Mouse (Mus musculus) neural tube, embryonic 12.5 days (tissue): Measurements from ENCODE around the gene Ap2s1. TPM values are rescaled to one million over a fixed set of nuclear protein-coding genes. Genes with fewer than 3 reads are reported as not detected.
A peak's percentile ranks its signal among the peaks of the same experiment; 100 is the strongest.
"Not testable (repeated sequence)": the region's sequence is repeated elsewhere in the genome, so short reads cannot be mapped to it uniquely, and the experiment has no call there.

Experiments used
- ATAC-seq: fragments of 200-750 bp; cut with Nextera tagmentation; 2 replicates; pipeline ENCODE4 v1.8.0; 2017; ENCODE audit warnings: low read depth, mild to moderate bottlenecking, moderate TSS enrichment, moderate library complexity; ENCODE audit not compliant: low FRiP score
- H3K27ac ChIP-seq: fragments of 300-500 bp; sonication (generic); 2 replicates; pipeline ENCODE4 v1.5.1; 2016
- H3K27me3 ChIP-seq: fragments of 300-500 bp; sonication (generic); replicated peaks from 2 replicates; pipeline ENCODE4 v1.6.1; 2016; ENCODE audit warnings: mild to moderate bottlenecking
- H3K36me3 ChIP-seq: fragments of 300-500 bp; sonication (generic); 2 replicates; pipeline ENCODE4 v1.6.1; 2016; ENCODE audit warnings: mild to moderate bottlenecking
- H3K4me1 ChIP-seq: fragments of 300-500 bp; sonication (generic); 2 replicates; pipeline ENCODE4 v1.6.1; 2016
- H3K4me2 ChIP-seq: fragments of 300-500 bp; sonication (generic); replicated peaks from 2 replicates; pipeline ENCODE4 v1.6.1; 2016; ENCODE audit warnings: mild to moderate bottlenecking
- H3K4me3 ChIP-seq: fragments of 300-500 bp; sonication (generic); 2 replicates; pipeline ENCODE4 v1.5.1; 2016
- H3K9ac ChIP-seq: fragments of 300-500 bp; sonication (generic); 2 replicates; pipeline ENCODE4 v1.6.1; 2016; ENCODE audit warnings: mild to moderate bottlenecking
- H3K9me3 ChIP-seq: fragments of 300-500 bp; sonication (generic); 2 replicates; pipeline ENCODE4 v1.6.1; 2016; ENCODE audit warnings: mild to moderate bottlenecking
- WGBS: fragments of 180-500 bp; shearing (Covaris S2); methylation state at CpG from one replicate; pipeline ENCODE4 v1.1.7; 2016; 5-methylcytosine and 5-hydroxymethylcytosine counted together
- polyA plus RNA-seq: library from polyadenylated mRNA; unstranded; fragments of >200 nt; fragmentation: Nextera tagmentation; extraction: Ambion mirVana; gene quantifications from 2 replicates; pipeline ENCODE4 v1.2.1, GENCODE M21; 2016

The Ap2s1 gene
- polyA plus RNA-seq: 286 and 298 TPM in 2 replicates

DNA sequence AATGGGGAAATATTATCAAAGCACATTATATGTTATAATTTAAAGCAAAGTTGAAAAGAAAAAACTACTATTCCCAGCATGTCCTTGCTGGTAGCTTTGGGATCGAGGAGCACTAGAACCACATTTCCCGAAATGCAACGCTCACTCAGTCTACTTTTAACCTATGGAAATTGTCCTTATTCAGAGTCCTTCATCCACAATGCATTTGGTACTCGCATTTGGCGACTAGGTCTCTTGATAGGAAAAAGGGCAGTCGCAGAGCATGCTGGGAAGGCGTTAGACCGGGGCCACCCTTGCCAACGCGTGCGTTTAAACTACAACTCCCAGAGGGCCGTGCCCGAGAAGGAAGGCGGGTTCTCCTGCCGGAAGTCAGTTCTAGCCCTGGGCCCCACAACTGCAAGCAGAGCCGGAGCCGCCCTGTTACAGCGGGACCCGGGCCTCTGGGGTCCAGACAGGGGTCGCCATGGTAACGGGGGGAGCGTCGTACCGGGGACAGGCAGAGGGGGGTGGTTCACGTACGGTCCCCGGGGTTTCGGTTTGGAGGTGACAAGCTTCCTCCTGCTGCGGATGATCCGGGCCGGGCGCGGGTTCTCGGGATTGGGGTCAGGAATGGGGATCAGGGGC, at the start of gene Ap2s1:
Gene Ap2s1 (plus strand): TSS at position 338 of the 624 bp plus-strand sequence.
- Histone ChIP-seq H3K27me3 (no peaks in the 10 kb centered on the region), H3K4me1 (peaks cover 13% of the 10 kb centered on the region), H3K36me3 (peaks cover 3% of the 10 kb centered on the region), H3K4me2 (peak within 1 kb of the TSS; percentile 89), H3K9ac (peak within 1 kb of the TSS; percentile 87), H3K9me3 (no peaks in the 10 kb centered on the region), H3K27ac (no peak within 1 kb of the TSS), H3K4me3 (peak within 1 kb of the TSS; percentile 79)
- under 1% methylated on average over 34 of the region's 34 CpGs for WGBS
- peak; percentile 97 for ATAC-seq

DNA sequence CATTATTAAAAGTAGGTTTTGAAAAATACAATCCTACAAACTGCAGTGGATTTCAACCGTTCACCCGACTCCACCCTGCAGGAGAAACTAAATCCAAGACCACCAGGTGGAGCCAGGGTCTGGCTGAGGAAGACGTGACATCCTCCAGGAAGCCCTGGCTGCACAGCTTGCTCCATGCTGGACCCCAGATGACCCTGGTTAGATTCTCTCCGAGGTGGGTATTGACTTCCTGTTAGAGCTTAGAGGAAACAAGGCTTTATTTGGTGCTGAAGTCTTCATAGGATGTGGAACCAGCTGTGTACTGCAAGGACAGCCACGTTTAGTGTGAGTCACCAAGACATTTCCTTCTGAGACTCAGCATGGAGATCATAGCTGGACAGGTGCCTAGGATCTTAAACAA, 49.0 kb upstream of the Ap2s1 start:
- H3K4me3 ChIP-seq: no peak overlapping the region
- no peak overlapping the region for H3K9ac ChIP-seq
- 83% methylated on average over 5 of the region's 5 CpGs for WGBS
- no peak overlapping the region for H3K27ac ChIP-seq
- H3K9me3 ChIP-seq: no peaks in the 10 kb centered on the region
- H3K36me3 ChIP-seq: no peaks in the 10 kb centered on the region
- H3K27me3 ChIP-seq: no peaks in the 10 kb centered on the region
- H3K4me1 ChIP-seq: no peaks in the 10 kb centered on the region
- no peak overlapping the region for H3K4me2 ChIP-seq
- no peak for ATAC-seq

DNA sequence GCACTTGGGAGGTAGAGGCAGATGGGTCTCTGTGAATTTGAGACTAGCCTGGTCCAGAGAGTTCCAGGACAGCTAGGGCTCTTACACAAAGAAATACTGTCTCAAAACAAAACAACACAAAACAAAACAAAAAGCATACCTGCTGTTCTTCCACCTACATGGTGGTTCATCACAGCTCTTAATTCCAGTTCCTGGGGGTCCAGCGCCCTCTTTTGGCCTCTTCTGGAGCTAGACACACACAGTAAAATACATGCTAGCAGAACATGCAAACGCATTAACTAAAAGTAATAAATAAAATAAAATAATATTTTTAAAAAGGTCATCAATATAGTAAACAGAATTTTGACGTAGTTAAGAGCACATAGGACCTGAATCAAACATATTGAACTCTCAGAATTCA, 43.2 kb upstream of the Ap2s1 start:
- Histone ChIP-seq H3K4me3 (no peak overlapping the region), H3K4me1 (no peaks in the 10 kb centered on the region), H3K27me3 (no peaks in the 10 kb centered on the region), H3K9me3 (no peaks in the 10 kb centered on the region), H3K4me2 (no peak overlapping the region), H3K27ac (no peak overlapping the region), H3K36me3 (no peaks in the 10 kb centered on the region), H3K9ac (no peak overlapping the region)
- 37% methylated on average over 3 of the region's 3 CpGs for WGBS
- no peak for ATAC-seq

DNA sequence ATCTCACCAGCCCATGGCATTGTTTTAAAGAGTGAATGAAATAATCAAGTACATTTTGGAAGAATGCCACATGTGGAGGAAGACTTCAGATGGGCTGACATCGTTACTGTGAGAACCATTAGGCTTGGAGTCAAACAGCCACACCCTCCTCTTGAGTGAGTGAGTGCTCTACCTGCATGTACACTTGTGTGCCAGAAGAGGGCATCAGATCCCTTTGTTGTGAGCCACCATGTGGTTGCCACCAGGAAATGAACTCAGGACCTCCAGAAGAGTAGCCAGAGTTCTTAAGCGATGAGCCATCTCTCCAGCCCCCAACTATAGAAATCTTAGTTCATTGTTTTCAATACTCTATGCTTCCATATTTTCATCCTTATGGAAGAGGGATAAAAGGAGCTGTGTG, 39.2 kb upstream of the Ap2s1 start:
- Histone ChIP-seq H3K27me3 (no peaks in the 10 kb centered on the region), H3K36me3 (no peaks in the 10 kb centered on the region), H3K4me2 (no peak overlapping the region), H3K9me3 (no peaks in the 10 kb centered on the region), H3K9ac (no peak overlapping the region), H3K27ac (no peak overlapping the region), H3K4me3 (no peak overlapping the region), H3K4me1 (no peaks in the 10 kb centered on the region)
- ATAC-seq: no peak
- 62% methylated on average over 2 of the region's 2 CpGs for WGBS

DNA sequence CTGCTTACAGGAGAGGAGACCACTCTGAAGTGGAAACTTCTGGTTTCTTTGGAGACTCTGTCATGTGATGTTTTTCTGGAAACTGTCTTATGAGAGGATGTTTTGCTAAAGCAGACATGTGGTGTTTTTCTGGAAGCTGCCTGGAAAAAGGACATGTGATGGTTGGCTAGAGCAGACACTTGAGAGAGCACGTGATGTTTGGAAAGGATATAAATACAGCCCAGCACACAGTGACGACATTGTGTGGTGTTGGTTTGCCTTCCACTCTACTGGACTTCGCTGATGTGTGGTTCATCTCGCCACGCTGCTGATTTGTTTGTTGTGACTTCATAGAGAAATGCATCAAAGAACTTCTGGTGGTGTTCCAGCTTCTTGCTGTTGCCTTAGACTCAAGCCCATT, 37.6 kb upstream of the Ap2s1 start:
- Histone ChIP-seq H3K27ac (no peak overlapping the region), H3K27me3 (no peaks in the 10 kb centered on the region), H3K4me3 (no peak overlapping the region), H3K9me3 (no peaks in the 10 kb centered on the region), H3K4me1 (no peaks in the 10 kb centered on the region), H3K9ac (no peak overlapping the region), H3K36me3 (no peaks in the 10 kb centered on the region), H3K4me2 (no peak overlapping the region)
- no peak for ATAC-seq
- 87% methylated on average over 5 of the region's 5 CpGs for WGBS

DNA sequence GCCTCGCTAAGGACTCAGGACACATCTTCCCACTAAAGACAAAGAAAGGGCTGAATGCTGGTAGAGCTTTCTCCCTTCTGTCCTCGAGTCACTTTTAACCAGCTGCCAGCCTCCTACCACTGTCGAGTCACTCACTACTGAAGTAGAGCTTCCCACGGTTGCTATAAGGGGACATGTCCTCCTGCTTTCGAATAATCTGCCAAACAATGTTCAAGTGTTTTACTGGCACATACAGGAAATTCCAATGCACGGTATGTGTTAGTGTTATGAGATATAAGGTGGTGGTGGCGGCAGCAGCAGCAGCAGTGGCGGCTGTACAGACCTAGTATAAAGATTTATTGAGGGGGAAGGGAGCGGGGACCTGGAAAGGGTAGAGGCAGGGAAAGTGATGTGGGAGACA, 31.8 kb upstream of the Ap2s1 start:
- Histone ChIP-seq H3K9me3 (no peaks in the 10 kb centered on the region), H3K27ac (no peak overlapping the region), H3K9ac (no peak overlapping the region), H3K27me3 (0 out of 2 replicates have a peak, but pooled peaks cover 3% of the 10 kb centered on the region), H3K4me1 (no peaks in the 10 kb centered on the region), H3K36me3 (no peaks in the 10 kb centered on the region), H3K4me2 (no peak overlapping the region), H3K4me3 (no peak overlapping the region)
- no peak for ATAC-seq
- 58% methylated on average over 9 of the region's 9 CpGs for WGBS

DNA sequence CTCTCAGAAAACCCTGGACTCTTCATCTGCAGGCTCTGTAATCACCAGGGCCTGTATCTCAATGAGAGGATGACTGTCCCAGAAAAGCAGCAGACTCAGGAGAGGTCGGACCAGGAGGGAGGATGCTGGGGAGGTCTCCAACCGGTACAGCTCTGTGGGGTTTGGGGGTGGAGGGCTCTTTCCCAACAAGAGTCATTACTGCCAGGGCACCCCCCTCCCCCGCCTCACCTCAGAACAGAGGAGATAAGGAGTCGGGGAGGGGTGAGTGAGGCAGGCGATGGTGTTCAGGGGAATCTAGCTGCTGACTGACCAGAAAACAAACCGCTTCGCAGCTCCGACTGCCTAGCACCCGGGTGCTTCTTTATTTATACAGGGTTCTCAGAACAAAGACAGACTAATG, 30.0 kb upstream of the Ap2s1 start:
- H3K9ac ChIP-seq: no peak overlapping the region
- 0 out of 2 replicates have a peak, but pooled peaks cover 3% of the 10 kb centered on the region for H3K27me3 ChIP-seq
- no peaks in the 10 kb centered on the region for H3K4me1 ChIP-seq
- 32% methylated on average over 9 of the region's 9 CpGs for WGBS
- H3K27ac ChIP-seq: no peak overlapping the region
- no peak for ATAC-seq
- H3K4me3 ChIP-seq: no peak overlapping the region
- H3K9me3 ChIP-seq: no peaks in the 10 kb centered on the region
- H3K4me2 ChIP-seq: no peak overlapping the region
- H3K36me3 ChIP-seq: no peaks in the 10 kb centered on the region

DNA sequence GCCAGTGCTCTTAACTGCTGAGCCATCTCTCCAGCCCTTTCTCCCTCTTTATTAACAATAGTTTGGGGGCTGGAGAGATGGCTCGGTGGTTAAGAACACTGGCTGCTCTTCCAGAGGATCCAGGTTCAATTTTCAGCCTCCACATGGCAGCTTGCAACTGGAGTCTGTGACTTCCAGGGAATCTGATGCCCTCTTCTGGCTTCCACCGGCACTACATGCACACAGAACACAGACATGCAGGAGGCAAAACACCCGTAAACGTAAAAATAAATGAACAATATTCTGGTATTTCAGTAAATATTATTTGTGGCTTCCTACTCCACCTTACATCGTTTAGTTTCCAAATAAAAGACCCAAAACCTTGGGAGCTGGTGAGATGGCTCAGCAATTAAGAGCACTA, 27.6 kb upstream of the Ap2s1 start:
- H3K4me2 ChIP-seq: no peak overlapping the region
- no peak overlapping the region for H3K4me3 ChIP-seq
- no peaks in the 10 kb centered on the region for H3K4me1 ChIP-seq
- no peak overlapping the region for H3K9ac ChIP-seq
- 0 out of 2 replicates have a peak, but pooled peaks cover 3% of the 10 kb centered on the region for H3K27me3 ChIP-seq
- H3K9me3 ChIP-seq: no peaks in the 10 kb centered on the region
- WGBS: 77% methylated on average over 5 of the region's 5 CpGs
- no peak overlapping the region for H3K27ac ChIP-seq
- ATAC-seq: no peak
- no peaks in the 10 kb centered on the region for H3K36me3 ChIP-seq

DNA sequence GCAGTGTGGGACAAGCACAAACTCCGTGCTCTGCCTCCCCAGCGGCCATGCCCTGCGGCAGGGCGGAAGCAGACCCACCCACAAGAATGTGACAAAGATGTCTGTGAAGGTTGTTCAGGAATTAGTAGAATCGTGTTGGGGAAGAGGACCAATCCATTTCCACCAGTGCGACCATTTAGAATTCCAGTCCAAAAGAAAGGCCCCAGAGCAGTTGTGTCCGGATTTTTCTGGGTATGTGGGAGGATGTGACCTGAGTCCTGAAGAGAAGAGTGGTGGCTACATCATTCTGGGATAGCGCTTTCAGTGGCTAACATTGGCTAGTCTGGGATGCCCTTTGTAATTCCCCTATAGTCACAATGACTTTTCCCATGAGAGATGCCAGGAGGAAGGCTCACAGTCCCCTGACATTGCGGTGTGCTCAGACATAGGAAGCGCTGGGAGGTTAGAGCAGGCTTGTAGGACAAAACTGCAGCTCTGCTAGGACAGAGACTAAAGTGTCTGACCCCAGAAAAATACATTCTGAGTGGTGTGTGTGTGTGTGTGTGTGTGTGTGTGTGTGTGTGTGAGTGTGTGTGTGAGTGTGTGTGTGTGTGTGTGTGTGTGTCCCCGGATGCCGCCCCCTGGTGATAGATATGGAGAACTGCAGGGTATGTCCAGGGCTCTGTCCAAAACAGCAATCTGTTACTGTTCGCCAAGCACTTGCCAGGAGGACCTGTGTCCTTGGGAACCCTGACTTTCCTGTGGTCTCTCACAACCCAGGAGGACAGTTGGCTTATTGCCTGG, 25.4 kb upstream of the Ap2s1 start:
- H3K9ac ChIP-seq: no peak overlapping the region
- ATAC-seq: no peak
- WGBS: 76% methylated on average over 13 of the region's 13 CpGs
- no peak overlapping the region for H3K4me2 ChIP-seq
- H3K4me1 ChIP-seq: no peaks in the 10 kb centered on the region
- H3K36me3 ChIP-seq: no peaks in the 10 kb centered on the region
- H3K27ac ChIP-seq: no peak overlapping the region
- H3K4me3 ChIP-seq: no peak overlapping the region
- no peaks in the 10 kb centered on the region for H3K27me3 ChIP-seq
- no peaks in the 10 kb centered on the region for H3K9me3 ChIP-seq

DNA sequence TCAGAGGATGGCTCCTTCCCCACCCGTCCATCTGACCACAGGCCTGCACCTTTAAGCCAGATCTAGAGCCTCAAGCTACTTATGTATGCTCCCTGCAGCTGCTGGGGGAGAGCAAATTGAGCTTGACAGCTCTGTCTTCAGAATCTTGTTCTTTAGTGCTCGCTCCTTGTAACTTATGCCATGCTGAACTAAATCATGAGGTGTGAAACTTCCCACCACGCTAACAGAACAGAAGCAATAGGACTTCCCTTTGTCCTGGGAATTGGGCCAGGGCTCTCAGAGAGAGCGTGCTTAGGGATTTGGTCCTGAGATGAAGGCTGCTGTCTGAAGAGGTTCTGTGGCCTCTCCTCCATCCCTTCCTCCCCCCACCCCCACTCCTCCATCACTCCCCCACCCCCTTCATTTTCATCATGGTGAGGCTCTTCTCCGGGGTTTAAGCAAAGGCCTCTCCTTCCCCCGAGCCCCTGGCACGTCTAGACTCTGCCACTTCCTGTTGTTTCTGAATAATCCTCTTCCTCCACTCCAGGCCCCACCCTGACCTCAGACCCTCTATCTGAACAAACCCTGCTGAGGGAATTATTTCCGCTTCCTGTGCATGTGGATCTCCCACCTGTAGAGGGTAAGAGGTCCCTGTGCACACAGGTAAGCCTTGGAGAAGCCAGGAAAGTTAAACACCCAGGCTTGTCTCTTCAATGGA, 21.6 kb upstream of the Ap2s1 start:
- not testable (repeated sequence) for H3K27ac ChIP-seq, H3K9ac ChIP-seq, H3K9me3 ChIP-seq, H3K4me2 ChIP-seq, H3K4me3 ChIP-seq, H3K4me1 ChIP-seq, H3K36me3 ChIP-seq, H3K27me3 ChIP-seq, ATAC-seq
- 49% methylated on average over 8 of the region's 8 CpGs for WGBS

DNA sequence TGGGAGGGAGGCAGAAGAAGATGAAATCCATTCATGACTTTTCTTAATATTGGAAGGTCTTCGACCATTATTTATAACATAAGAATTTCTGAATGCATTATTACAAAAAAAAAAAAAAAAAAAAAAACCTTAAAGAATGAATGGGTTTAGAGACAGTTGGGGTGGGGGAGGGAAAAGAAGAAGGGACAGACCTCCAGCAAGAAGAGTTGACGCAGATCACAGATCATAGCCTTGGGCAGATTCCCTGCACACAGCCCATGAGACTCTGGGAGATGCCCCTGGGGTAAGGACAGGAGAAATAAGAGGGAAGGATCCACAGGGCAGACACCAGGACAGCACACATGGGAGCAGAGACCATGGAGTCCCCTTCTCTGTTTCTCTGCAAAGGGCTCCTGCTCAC, 16.6 kb upstream of the Ap2s1 start, which contains the start of gene Ceacam9:
Gene Ceacam9 (plus strand): TSS at position 301 of the 400 bp plus-strand sequence.
- H3K4me1 ChIP-seq: no peaks in the 10 kb centered on the region
- H3K9me3 ChIP-seq: no peaks in the 10 kb centered on the region
- no peaks in the 10 kb centered on the region for H3K27me3 ChIP-seq
- WGBS: 86% methylated on average over 2 of the region's 2 CpGs
- no peak for ATAC-seq
- no peak within 1 kb of the TSS for H3K27ac ChIP-seq
- H3K4me2 ChIP-seq: no peak within 1 kb of the TSS
- H3K9ac ChIP-seq: no peak within 1 kb of the TSS
- no peak within 1 kb of the TSS for H3K4me3 ChIP-seq
- no peaks in the 10 kb centered on the region for H3K36me3 ChIP-seq

DNA sequence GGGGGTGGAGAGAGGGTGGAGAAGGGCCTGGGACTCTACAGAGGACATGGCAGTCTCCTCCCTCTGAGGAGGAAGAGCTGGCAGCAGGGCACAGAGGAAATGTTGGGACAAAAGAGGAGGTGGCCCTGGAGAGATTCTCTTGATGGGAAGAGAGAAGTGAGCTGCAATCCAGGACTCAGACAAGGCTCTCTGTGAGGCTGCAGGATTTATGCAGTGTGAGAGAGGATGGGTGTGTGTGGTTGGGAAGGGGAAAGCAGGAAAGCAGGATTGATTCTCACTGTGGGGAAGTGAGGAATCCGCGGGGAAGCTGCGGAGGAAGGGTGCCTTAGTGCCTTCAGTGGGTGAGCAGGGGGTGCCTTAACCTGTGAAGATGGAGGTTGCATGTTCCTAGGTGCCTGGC, 15.7 kb upstream of the Ap2s1 start:
- H3K4me2 ChIP-seq, H3K4me3 ChIP-seq, ATAC-seq, H3K4me1 ChIP-seq, H3K27me3 ChIP-seq, H3K36me3 ChIP-seq, H3K9me3 ChIP-seq, H3K9ac ChIP-seq, H3K27ac ChIP-seq: not testable (repeated sequence)
- 78% methylated on average over 3 of the region's 3 CpGs for WGBS
